Mouse (Mus musculus): ENCODE measurements around the gene Ssbp4.
A peak's percentile ranks its signal among the peaks of the same experiment; 100 is the strongest.

The Ssbp4 gene

DNA sequence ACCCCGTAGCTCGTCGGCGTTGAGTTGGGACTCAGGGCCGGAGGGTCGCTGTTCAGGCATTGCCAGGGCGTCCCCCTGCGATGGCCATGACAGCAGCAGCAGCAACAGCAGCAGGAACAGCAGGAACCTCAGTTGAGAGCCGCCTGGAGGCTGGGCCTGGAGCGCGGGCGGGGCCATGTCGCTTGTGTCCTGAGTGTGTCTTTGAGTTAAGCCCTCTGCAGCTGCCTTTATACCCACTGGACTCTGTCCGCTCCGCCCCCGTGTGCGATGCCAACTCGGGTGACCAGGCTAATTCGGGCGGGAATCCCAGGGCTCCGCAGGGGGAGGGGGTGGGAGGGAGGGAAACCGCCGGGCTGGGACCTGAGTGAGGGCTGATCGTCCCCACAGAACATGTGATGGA is 22.8 kb upstream of the Ssbp4 start:
- no peak for DNase-seq (ENCODE audit: low spot score in 2 of 2)

DNA sequence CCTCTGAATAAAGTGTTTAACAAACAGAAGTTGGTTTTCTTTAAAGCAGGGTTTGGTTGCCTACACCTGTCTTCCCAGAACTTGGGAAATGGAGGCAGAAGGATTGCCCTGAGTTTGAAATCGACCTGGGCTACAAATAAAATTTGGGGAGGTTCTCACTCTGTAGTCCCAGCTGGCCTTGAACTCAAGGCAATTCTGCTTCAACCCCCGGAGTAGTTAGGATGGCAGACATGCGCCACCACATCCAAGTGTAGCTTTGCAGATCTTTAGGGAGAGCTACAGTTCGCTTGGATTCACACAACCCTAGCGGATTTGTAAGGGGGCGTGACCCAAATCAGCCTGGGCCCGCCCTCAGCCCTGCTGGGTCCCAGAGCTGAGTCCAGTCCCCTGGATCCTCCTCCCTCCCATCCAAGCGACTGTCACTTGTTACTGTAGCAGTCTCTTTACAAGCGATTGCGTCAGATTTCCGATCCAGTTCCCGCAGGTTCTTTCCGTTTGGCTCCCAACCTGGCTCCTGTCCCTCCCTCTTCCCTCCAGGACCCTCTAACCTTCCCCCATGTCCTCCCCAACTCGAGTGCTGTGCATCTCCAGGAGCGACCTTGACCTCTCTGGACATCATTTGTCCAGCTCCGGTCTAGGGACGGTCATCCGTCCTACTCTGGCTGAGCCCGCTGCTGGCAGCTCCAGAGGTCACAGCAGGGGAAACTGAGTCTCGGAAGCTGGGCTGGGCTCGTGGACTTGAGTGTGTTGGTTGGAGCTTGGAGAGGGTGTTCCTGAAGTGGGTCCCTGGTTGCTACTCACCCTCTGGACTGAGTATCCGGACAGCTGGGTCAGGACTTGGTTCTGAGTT is 22.1 kb upstream of the Ssbp4 start:
- no peak for DNase-seq (ENCODE audit: low spot score in 2 of 2)

DNA sequence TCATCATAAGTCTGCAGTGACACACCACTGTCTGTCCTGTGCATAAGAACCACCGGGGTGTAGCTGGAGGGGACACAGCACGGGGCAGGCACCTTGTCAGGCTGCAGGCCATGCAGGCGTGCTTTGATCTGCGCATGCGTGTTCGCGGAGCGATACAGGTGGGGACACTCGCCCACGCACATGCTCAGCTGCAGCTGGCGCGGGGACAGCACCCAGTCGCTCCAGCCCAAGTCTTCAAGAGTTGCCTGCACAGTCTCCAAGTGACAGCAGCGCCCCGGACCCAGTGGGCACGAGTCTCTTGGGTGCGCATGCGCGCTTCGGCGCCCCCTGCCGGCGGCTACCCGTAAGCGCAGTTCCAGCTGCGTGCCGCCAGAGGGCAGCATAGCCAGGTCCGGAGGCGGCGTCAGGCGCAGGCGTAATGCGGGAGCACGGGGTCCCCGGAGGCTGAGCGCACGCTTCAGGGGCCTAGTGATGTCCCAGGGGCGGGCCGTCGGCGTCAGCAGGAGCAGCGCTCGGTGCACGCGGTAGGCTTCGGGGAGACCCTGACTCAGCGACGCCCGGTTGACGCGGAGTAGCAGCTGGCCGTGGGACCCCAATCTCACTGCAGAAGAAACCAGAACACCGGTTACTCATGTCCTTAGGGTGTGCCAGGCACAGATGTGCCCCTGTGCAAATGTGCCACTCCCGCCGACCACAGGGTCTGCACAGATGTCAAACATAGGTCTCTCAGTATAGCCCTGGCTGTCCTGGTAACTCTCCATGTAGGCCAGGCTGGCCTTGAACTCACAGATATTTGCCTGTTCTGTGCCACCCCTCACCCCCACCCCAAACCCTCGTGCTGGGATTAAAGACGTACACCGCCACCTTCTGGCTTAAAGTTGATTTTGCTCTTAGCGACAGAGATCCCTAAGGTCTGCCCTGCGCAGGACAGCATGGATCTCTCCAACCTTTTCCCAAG is 21.2 kb upstream of the Ssbp4 start:
- DNase-seq (ENCODE audit: low spot score in 2 of 2): peak; percentile 84 to 86

DNA sequence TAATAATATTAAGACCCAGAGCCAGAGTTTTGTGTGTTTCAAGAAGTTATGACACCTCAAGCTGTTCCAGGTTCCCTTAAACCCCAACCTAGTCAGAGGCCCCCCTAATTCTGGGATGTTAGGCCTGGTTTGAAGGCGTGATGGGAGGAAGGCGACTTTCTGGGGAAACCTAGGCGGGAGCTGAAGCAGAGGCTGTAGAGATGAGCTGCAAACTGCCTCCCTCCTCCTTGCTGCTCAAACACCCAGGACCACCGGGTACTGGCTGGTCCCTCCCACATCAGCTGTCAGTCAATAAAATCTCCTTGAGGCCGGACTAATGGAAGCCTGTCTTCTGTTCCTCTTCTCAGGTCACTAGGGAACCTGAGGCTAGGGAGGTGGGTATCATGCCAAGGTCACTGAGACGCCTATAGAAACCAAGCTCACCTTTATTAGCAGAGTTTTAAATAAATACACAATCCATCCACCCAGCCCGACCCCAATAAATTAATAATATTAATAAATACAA is 20.4 kb upstream of the Ssbp4 start:
- no peak for DNase-seq (ENCODE audit: low spot score in 2 of 2)

DNA sequence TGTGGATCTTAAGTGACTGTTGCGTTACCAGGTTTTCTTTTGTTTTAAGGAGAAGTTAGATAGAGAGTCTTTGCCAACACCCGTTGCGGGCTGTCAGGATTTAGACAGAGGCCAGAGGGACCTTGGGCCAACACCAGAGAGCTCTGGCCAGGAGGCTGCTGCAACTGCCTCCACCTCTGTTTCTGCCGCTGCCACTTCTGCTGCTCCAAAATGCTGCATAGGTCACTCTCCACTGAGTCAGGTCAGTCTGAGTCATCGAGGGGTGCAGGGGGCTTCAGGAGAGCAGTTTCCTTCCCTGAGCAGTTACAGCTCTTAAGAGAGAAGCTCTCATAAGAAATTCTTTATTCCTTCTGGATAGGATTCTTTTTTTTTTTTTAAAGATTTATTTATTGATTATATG is 18.4 kb upstream of the Ssbp4 start:
- no peak for DNase-seq (ENCODE audit: low spot score in 2 of 2)

DNA sequence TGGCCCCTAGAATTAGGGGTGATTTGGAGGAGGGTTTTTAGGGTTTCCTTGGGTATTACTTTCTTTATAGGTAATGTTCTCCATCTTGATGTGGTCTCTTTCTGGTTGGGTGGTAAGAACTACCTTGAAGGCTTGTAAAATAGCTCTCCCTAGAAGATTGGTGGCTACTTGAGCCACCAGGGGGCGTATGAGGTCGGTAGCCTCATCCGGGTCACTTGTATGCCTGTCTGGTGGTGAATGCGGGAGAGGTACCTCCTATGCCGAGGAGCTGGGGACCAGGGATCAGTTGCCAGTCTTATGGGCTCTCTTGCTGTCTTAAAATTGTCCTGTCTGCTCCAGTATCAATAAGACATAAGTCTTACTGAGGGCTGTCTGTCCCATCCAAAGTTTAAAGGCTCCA is 16.4 kb upstream of the Ssbp4 start:
- no peak for DNase-seq (ENCODE audit: low spot score in 2 of 2)

DNA sequence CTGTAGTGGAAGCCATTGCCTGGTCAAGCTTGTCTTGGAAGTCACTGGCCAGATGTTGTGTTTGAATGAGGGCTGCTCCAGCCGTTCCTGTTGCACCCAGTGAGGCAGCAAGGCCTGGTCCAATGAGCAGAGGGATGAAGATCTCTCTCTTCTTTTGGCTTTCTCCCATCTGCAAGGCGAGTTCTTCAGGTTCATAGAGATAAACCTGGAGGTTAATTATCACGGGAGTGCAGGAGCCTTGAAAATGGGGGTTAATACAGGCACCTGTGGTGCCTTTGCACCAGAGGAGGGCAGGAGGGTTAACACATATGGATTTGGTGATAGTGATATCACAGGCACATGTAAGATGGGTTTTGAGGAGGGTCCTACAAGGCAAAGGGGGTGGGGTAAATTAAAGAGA is 13.5 kb upstream of the Ssbp4 start:
- DNase-seq (ENCODE audit: low spot score in 2 of 2): no peak

DNA sequence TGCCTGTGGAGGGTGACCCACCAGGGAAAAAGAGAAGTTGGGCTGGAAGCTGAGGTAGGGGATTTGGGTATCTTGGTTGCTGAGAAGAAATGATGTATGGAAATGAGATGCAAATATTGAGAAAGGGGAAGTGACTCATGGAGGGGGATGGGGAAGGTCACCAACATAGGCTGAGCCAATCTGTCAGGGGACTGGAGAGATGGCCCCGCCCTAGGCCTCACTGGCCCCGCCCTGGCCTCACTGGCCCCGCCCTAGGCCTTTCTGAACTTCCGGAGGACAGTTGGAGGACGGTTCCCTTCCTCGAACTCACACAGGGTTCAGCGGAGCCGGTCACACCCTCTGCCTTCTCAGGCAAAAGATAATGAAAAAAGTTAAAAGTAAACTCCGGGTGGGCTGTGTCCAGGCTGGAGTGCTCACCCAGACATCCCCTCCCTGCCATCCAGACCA is 10.2 kb upstream of the Ssbp4 start:
- no peak for DNase-seq (ENCODE audit: low spot score in 2 of 2)

DNA sequence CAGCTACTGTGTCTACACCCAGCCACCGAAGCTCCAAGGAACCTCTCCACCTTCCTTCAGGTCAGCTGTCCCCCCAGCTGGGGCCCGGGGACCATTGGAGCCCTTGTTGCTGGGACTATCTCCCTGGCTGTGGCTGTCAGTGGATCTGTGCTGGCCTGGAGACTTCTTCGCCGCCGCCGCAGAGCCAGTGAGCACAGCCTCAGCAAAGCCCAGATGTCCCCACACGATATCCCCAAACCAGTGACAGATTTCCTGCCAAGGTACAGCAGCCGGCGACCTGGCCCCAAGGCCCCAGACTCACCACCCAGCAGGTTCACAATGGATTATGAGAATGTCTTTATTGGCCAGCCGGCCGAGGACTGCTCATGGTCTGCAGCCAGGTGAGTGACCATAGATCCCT is 9.3 kb upstream of the Ssbp4 start:
- no peak for DNase-seq (ENCODE audit: low spot score in 2 of 2)

DNA sequence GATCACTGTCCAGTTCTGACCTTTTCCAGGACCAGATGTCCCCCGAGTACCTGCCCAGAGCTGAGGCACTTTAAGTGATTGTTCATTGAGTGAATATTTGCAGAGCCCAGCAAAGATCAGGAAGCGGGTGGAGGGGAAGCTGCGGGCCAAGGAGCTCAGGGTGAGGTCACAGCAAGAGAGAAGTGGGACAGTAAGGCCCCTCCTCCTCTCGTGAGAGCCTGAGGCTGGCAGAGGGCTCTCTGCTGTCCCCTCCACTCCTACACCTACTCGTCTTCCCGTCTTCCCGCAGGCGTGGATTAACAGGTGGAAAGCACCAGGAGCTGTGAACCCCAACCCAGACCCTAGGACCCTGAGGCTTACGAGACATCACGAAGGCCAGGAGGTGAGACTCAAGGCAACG is 8.0 kb upstream of the Ssbp4 start:
- no peak for DNase-seq (ENCODE audit: low spot score in 2 of 2)

DNA sequence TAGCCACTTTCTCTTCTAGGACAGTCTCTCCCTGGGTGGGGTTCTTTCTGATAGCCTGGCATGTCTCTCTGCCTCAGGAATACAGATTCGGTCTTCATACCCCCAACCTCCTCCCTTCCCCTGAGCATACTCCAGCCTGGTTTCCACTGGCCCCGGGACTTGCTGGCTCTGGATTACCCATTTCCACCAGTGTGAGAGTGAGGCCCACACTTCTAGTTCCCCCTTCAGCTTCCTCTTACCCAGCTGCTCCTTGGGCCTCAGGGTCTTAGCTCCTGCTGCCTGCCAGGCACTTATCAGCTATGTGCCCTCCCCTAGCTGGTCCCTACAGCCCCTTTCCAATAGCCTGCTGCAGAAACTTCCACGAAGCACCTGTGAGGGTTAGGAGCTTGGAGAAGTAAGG is 7.2 kb upstream of the Ssbp4 start, which contains the start of gene Lrrc25:
TSS of gene Lrrc25 (plus strand) at position 262 of the 400 bp plus-strand sequence.
- DNase-seq (ENCODE audit: low spot score in 2 of 2): no peak

DNA sequence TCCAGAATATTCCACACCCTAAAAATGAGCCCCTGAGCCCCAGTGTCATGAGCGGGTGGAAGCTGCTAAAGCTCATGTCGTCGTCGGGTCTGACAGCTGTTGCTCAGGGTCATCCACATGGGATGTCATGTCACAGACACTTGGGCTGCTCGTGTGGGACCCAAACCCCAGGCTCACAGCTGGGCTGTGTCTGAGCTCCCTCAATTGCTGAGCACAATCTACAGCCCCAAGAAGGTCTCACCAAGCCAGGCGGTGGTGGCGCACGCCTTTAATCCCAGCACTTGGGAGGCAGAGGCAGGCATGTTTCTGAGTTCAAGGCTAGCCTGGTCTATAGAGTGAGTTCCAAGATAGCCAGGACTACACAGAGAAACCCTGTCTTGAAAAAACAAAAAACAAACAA is 6.6 kb upstream of the Ssbp4 start:
- DNase-seq (ENCODE audit: low spot score in 2 of 2): no peak

DNA sequence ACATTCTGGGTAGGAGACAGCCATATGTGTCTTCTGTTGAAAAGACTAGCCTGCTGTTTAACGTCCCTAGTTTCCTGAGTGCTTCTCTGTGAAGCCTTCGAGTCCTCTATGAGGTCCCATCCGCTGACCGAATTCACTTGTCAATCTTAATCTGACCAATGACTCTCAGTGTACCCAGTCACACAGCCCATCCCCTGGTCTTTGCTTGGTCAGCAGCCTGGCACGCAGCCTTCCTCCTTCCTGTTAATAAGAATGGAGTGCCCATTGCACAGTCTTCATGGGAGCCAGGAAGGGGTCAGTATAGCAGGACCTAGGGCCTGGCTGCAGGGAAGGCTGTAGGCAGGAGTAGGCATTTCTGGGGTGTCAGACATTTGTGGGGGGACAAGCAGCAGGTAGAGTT is 5.8 kb upstream of the Ssbp4 start:
- DNase-seq (ENCODE audit: low spot score in 2 of 2): no peak

DNA sequence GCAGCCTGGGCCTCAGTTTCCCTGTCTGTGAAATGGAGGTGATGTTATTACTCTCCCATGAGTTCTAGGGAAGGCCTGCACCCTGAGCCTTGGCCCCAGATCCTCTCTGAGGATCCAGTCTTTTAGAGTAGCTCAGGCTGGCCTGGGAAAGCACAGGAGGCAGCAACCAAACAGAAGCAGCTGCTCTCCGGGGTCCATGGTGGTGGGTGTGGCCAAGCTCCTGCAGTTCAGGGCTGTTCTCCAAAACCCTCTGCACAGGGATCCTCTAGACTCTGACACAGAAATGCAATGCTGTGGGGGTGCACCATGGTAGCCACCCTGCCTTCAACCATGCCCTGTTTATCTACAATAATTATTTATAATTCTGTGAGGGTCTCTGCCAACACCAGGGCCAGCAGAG is 5.1 kb upstream of the Ssbp4 start:
- no peak for DNase-seq (ENCODE audit: low spot score in 2 of 2)

DNA sequence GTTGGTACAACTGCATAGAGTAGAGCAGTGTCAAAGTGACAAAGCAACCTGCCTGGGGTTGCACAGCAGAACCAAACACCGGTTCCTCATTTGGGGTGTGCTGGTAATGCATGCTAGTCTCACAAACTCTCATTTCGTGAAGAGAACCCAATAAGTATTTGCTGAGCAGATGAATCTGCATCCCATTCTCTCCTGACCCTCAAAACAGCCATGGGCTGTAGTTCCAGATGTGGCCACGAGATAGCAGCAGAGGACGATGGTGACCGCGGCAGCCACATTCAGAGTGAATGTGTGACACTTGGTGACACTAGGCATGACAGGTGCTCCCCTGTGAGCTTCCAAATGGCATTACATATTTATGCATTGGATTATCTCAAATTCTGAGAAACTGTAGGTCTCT is 3.2 kb upstream of the Ssbp4 start:
- peak; percentile 75 to 85 for DNase-seq (ENCODE audit: low spot score in 2 of 2)

DNA sequence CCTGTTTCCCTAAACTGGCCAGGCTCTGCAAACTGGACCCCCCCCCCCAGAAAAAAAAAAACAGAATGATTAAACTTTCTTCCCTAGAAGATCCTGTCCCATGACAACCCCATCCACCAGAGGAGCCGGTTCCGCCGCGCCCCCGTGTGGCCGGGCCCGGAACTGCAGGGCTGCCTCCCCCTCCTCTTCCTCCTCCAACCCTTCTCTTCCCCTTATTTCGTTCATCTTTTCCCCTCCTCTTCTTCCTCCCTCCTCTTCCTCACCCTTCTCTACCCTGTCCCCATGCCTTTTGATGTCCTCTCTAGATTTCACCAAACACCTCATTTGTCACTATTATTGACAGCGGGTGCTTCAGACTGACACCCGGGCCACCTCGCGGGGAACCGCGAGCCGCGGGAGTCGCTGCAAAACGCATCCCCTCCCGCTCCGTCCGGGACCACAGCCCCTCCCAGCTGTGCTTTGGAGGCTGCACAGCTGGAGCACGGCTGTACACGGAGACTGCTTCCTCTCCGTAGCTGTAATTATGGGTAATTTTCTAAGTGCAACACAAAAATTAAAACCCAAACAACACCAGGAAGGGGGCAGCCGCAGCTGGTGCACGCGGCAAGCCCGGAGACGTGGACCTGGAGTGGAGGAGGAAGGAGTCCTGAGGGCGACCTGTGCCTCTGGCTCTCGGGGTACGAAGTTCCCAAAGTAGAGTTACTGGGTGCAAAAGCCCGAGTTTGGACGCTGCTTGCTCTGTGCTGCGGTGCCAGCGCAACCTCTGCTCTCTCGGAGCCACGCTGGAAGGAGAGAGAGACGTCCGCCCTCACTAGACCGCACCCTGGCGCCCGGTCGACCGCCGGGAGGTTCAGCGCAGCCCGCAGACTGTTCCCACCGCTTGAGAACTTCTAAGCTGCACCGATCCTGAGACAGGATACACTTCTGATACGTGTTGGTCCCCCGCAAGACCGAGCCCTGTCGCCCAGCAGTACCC is 2.4 kb upstream of the Ssbp4 start:
- DNase-seq (ENCODE audit: low spot score in 2 of 2): peak in 1 of 2 experiments; percentile 73

DNA sequence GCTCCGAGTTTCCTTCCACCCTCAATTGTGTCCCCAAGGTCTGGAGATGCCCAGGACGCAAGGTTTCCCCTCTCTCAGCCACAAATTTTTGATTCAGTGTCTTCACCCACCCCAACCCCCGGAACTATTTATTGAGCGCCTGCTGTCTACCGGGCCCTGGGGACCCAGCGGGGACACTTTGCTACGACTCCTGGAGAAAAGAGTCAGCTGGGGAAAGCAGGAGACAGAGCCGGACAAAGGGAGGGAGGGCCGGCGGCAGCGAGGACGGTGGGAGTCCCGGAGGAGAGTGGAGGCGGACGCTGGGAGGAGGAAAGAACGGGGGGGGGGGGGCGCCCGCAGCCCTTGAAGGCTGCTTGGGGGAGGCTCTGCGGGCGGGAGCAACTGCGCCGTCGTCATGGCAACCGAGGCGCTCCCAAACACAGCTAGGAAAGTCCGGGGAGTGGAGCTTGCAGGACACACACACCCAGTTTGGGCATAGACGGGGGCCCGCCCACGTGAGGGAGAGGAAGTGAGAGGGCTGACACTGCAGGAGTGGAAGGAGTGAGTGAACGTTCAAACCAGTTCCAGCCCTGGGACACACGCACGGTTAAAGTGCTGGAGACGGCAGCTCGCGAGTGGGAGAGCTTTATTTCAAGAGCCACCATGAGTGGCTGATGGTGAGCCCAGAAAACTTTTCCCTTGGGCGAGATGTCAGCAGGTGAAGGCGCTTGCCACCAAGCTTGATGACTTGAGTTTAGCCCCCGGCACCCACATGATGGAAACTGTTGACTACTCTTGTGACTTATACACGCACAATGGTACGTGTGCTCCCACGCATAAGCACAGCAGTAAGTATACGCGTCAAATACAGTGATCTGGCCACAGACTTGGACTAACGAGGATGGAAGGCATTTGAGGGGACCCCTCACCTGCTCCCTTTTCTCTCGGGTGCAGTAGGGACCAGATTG is 1.4 kb upstream of the Ssbp4 start:
- DNase-seq (ENCODE audit: low spot score in 2 of 2): peak; percentile 77 to 83

DNA sequence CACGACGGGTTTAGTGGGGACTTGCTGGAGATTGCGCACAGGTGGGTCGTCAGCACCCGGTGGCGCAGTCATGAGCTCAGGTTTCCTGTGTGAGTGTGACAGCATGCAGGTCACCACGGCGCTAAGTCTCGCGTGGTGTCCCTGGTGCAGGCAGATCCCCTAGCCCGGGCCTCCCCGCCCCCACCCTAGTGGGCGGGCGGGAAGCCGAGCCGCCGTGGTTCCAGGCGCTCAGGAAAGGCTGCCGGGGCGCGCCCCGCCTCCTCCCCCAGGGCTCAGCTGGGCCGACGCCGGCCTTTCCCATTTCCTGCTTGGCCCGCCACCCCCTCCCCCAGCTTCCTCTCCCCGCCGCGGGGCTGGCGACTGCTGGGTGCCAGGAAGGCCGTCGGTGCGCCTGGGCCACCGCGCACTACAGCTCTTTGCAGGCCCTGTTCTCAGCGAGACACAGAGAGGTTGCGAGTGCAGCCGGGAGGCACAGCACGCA is 736 bp upstream of the Ssbp4 start:
- DNase-seq (ENCODE audit: low spot score in 2 of 2): peak; percentile 61 to 78

DNA sequence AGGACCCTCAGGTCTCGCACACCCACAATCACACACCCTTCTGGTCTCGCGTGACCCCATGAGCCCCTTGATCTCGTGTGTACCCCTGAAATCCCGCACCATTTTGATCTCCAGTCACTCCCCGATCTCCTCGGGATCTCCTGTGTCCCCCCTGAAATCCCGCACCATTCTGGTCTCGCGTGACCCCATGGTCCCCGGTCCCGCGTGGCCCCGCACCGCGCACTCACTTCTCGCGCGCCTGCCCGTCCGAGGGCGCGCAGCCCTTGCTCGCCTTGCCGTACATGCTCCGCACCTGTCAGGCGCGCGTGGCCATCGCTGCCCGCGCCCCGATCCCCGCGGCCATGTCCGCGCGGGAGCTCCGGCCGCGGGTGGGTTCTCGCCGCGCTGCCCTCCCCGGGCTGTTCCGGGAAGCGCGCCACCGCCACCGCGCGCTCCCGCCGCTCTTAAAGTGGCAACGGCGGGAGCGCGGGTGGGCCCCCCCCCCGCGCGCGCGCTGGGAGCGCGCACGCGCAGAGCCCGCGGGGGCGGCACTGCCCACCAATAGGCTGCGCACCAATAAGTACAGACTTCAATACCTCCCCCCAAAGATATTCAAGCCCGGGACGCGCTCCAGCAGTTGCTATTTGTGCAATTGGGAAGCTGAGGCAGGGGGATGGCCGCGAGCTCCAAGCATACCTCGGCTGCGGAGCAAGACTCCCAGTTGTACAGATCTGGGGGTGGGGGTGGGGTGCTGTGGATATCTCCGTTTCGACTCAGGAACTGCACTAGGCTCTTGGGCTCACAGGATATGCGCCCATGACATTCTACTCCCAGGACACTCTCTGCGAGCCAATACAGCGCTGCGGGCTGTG is 549 bp downstream of the Ssbp4 start:
- peak in 1 of 2 experiments; percentile 48 for DNase-seq (ENCODE audit: low spot score in 2 of 2)
